1 mouse cellular context compared by ENCODE assay signal in genomic region chr14:7422496-7422895, GRCm38 (mm10). TPM values are rescaled to one million over a fixed set of nuclear protein-coding genes. Genes with fewer than 3 reads are reported as not detected.
"Had no signal": no experiment of that assay in that cellular context is flagged by ENCODE, and none has a peak within 500 bp of the region (broad histone marks: within the 10 kb centered on the region; RNA-seq: fewer than 3 reads in every experiment).

No protein-coding gene starts in this region.

RNA-seq across cellular contexts. Expression of gene Gm8374, which starts 57.6 kb away (rescaled TPM):
- total RNA-seq: neutrophil, adult 5-6 weeks had no signal
